Mouse (Mus musculus) layer of hippocampus, postnatal 10 days (tissue): ENCODE measurements around the gene Trim7. TPM values are rescaled to one million over a fixed set of nuclear protein-coding genes. Genes with fewer than 3 reads are reported as not detected.
A peak's percentile ranks its signal among the peaks of the same experiment; 100 is the strongest.
"Not testable (repeated sequence)": the region's sequence is repeated elsewhere in the genome, so short reads cannot be mapped to it uniquely, and the experiment has no call there.

Source experiments
- DNase-seq, 2 experiments: peaks; one replicate each; pipeline ENCODE4 v3.0.0; 2021; ENCODE audit warnings: low spot score in 2 of 2
- total RNA-seq, 2 experiments: library from RNA; stranded (reverse); gene quantifications; 2 replicates each; pipeline ENCODE4 v1.2.3; 2021

The Trim7 gene
- total RNA-seq, 2 experiments from 2014 or later, result 4.9 to 5.6 TPM

DNA sequence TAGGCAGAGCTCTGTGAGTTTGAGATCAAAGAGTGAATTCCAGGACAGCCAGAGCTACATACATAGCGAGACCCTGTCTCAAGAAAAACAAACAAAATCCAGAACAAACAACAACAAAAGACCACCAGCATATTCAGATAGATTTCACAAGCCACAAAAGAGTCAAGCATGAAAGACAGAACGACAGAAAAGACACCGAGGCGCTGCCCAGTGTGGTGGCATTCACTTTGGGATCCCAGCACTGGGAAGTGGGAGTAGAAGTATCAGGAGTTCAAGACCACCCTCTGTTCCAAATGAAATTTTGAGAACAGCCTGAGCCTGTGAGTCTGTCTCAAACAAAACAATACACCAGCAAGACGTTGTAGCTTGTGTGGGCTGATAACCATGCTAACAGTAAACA lies 20.9 kb downstream of the Trim7 start:
- no peak for DNase-seq

DNA sequence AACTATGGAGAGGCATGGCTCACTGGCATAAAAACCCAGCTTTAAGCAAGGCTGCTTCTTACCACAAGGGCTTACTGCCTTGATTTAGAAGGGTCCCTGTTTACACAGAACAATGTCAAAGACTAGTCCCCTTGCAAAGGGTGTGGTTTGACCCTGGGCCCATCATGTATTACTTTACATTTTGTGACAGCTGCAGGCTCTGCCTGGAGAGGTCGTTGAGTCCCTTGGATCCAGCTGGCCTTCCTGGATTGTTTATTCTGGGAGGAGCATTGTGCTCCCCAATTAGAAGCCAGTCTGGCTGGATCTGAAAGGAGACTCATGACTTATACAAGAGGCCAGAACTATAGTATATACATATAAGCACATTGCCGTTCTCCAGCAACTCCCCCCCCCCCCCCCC lies 24.3 kb downstream of the Trim7 start:
- no peak for DNase-seq

DNA sequence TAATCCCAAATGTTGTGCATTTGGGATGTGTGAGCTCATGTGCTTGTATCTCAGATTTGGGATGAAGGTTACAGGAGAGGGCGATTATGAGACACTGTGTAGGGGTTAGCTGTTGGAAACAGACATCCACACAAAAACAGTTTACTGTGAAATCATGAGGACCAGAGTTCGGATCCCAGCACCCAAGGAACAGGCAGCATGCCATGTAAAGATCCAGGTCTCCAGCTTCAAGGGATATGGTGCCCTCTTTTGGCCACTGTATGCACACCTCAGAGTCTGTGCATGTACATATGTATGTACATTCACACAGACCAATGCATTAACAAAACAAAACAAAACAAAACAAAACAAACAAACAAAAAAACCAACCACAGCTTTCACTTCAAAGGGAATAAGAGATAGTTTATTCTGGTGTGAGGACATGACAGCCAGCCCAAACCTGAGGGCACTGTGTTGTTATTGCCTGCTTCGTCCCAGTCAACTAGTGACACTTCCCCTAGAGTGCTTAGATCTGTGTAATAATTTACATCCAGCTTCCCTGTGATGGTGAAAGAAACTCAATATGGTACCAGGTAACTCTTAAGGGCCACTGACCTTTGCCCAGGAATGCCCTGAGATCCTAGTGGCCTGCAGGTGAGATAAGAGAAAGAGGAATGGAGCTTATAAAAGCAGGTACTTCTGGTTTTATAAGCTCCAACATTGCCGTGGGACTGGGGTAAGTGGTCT lies 25.5 kb downstream of the Trim7 start:
- DNase-seq, result no peak

DNA sequence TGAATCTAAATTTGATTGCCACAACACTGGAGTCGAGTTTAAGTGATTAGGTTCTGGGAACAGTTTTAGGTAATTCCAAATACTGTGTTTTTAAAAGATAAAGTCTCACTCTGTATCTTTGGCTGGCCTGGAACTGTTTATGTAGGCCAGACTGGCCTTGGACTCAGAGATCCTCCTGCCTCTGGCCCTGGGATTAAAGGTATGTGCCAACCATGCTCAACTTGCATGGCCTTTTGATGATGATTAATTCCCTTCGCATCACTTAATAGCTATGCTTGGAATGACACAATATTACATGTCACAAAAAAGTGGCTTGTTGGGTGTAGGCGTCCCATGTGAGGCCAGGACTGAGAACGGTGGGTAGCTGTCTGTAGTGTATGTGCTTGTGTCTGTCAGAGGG lies 26.2 kb downstream of the Trim7 start:
- DNase-seq, result no peak

DNA sequence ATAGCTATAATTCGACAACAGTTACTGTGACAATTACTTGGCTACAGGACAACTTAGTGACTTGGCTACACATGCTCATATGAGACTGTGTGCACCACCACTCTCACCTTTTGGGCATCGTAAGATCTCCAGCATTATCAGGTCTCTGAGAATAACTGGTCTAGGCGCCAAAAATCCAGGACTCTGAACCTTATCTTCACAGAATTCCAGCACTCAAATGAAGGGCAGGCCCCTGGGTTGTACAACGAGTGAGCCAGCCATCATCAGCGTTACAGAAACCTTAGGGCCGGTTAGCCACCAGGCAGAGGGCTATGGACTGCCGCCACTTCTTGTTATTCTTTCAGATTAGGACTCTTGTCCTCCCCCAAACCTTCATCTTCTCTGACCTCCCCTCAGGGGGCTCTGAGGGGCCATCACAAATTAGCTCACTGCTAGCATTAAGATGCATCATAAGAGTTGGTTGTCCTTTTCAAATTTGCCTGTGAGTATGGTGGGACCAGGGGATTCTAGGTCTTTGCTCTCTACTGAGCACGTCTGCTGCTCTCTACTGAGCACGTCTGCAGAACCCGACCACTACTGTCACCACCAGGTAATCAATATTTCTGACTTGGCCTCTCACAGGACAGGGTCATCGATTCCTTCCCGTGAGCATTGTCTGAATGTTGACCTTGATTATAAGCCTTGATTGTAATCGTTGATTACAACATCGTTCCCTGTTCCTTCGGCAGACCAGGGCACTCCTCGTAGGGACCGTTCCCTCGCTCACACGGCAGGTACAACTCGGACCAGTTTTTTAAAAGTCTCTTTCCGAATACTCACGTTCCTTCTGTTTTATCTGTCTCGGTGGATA lies 26.9 kb downstream of the Trim7 start:
- no peak for DNase-seq

DNA sequence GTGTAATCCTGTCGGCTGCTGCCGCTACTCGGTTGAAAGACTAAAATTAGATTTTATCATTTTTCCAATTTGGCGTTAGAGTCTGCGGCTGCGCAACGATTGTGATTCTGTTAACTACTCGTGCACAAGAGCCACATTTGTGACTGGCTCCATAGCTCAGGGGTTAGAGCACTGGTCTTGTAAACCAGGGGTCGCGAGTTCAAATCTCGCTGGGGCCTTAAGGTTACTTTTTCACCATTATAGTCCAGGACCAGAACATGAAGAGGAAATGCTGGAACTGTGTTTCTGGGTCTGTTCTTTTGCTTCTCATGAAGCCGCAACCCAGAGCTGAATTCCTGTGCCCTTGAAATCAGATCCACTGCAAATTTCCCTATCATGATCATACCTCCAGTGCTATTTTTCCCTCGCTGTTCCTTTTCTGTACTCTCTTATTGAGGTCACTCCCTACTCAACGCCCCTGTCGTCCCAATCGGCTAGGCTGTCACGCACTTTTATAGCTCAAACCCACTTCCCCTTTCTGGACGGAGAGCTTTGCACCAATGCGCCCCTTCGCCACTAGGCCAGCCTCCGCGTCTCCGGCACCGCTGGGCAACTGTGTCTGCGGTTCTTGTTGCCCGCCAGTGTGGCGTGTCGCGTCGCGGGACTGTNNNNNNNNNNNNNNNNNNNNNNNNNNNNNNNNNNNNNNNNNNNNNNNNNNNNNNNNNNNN lies 27.7 kb downstream of the Trim7 start:
- DNase-seq, result peak; percentile 90 to 93

DNA sequence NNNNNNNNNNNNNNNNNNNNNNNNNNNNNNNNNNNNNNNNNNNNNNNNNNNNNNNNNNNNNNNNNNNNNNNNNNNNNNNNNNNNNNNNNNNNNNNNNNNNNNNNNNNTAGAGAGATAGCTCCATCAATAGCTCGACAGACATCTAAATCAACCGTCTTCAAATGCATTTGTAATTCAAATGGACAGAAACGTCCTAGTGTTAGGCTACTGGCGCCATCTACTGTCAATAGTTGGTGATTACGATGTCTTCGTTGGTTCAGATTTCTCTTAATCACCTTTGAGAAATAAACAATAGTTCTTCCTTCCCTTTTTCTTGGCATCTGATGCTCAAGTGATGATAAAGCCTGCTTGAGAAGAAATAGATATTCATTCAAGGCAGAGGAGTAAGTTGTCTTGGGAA lies 33.1 kb downstream of the Trim7 start:
- peak; percentile 52 to 66 for DNase-seq

DNA sequence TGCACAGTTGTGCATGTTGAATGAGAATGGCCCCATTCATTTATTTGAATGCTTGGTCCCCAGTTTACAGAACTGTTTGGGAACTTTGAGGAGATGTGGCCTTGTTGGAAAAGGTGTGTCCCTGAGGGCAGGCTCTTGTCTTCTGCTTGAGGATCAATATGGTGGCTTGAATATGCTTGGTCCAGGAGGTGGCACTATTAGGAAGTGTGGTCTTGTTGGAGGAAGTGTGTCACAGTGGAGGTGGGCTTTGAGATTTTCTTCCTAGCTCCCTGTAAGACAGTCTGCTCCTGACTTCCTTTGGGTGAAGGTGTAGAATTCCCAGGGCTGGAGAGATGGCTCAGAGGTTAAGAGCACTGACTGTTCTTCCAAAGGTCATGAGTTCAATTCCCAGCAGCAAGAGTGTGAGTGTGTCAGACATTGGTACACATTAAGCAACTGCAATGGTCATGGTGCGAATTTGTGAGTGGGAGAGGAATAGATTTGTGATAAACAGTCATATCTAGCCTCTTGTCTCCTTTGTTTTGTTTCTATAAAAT lies 36.9 kb downstream of the Trim7 start:
- no peak for DNase-seq

DNA sequence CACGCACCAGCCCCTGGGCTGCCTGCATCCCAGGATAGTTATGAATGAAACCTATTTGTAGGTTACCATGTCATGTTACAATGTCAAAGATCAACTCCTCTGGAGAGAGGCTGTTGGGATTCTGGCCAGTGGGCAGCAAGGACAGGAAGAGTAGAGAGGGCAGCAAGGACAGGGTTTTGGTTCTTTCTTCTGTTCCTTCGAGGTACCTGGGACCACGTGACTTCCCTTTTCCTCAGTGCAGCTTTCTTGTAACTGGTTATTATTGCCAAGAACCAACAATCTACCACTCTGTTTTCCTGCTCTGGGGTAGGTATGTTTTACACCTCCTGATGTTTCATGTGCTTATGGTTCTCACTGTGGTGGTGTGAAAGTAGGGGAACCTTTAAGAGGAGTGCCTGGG lies 37.9 kb downstream of the Trim7 start:
- no peak for DNase-seq

DNA sequence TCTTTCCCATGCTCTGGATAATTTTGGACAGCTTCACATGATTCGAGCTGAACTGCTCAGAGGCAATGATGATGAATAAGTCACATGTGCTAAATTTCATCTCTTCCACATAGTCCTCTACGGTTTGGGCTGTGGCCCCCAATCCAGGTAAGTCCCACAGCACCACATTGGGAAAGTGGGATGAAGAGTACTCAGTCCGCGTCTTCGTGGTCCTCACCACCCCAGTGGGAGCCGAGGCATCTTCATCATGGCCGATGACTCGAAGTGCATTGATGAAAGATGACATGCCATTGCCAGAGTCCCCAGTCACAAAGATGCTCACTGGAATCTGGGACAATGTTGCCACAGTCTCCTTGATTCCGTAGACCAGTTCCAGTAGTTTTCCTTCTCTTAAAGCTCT lies 40.5 kb downstream of the Trim7 start:
- no peak for DNase-seq

DNA sequence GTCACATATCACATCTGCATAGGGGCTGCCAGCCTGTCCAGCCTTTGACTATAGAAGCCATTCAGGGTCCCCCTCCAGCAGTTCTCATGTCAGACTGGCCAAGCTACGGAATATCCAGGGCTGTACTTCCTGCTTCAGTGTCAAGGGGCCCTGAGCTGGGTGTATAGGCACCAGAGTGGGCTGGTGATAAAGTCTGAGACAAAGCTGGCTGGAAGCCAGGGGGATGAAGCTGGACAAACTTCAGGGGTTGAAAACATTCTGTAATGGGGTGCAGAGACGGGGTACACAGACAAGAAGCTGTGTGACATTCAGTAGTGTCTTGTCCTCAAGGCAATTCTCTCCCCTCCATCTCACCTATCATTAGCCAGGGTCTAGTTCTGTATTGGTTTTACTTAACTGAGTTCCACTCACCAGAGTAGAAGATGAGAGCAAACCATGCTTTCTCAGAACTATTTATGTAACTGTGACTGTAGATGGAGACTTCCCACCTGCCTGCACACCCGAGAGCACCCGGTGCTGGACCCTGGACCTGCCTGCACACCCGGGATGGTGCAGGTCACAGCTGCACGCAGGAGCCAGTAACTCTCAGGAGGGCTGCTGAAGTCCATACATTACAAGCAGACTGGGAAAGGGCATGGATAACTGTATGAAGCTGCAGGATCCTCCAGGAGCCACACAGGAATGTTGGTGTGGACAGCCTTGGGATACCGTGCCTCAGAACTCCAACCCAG lies 43.6 kb downstream of the Trim7 start:
- peak in 1 of 2 experiments; percentile 13 for DNase-seq

DNA sequence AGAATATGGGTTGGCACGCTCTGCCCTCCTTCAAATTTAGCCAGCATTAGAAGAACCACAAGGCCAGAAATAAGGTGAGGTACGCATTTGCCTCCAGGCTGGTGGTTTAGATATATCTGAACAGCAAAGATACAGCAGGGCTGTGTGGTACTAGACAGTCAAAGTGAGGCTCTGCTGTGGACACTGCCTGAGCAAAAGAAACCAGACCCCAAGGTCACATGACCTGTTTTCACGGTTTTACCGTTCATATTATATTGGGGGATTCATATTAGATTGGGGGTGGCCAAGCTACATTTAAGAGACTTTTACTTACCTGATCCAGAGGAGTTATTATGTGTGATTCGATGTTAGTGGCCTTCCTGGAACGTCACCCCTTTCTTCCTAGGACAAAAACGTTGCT lies 44.8 kb downstream of the Trim7 start:
- DNase-seq, result no peak

DNA sequence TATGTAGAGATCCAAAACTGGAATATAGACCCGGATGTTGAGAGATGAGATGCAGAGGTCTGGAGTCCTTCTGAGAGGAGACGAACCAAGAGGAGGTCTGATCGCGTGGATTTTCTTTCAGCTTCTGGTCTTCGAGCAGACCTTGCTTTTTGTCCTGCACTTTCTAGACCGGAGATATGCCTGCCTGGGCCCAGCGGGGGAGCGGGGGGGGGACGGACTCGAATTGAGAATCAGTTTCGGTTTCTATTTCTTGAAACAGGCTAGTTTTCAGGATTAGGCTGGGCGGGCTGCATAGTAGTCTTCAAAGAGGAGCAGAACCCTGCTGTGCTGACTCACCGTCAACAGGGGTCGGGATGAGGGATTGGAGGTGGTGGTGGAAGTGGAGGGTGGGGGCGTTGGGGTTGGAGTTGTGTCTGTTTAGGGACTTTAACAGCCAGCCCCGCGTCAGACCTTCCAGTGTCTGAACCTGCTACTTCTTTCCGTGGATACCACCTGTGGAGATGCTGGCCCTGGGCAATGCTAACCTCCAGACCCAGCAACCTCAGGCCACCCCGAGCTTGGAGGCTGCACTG lies 45.3 kb downstream of the Trim7 start, which contains the start of gene Irgm1:
Irgm1 (minus strand) TSS at position 483 of the 572 bp plus-strand sequence.
- DNase-seq, result peak; percentile 44 to 51

DNA sequence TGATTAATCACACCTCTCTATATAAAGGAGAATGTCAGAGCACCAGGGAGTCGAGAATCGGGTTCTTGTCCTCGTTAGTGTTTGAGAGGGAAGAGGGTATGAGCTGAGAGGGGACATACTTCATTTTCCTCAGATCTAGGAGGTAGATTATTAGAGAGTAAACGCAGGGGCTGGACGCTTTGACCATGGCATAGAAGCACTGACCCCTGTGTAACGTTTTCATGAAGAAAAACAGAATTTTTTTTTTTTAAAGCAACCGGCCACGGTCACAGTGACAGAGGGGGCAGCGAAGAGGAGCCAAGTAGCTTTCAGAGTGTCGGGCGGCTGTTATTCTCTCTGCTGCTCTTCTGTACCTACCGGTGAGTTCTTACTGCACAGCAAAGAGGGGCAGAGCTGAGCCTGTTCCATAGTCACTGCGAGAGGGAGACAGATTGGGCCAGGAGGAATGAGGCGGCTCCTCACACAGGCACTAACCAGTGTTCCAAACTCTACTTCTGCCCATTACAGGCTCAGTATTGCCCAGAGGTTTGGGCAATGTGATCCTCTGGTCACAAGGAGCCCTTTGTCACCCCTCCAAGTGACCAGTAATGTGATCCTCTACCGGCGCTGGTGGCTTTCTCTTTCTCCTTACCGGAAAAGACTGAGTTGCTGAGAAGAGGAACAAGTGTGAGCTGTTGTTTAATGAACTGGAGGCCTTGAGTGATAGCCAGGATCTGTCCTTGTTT lies 46.0 kb downstream of the Trim7 start:
- DNase-seq, result peak; percentile 29 to 31

DNA sequence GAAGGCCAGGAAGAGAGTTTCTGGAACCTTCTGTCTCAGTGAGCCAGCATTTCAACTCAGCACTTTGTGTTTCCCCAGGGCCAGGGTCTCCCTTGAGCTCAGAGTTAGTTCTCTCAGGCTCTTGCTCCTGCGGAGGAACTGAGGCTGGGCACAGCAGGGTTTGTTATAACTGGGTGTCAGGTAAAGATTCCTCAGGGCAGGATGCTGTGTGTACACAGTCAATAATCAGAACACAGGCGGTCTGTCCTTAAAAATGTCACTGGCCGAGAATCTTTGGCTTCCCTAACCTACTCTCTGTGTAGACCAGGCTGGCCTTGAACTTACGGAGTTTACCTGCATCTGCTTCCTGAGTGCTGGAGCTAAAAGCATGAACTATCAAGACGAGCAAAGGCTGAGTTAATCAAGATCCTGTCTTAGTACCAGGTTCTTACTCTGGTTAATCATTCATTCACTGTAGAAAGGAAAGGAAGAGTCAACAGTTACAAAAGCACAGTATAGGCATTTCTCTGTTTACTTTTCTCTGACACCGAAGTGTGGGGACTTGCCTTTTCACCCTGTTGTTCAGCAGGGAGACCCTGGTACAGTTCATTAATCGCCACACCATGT lies 46.9 kb downstream of the Trim7 start:
- peak in 1 of 2 experiments; percentile 14 for DNase-seq

DNA sequence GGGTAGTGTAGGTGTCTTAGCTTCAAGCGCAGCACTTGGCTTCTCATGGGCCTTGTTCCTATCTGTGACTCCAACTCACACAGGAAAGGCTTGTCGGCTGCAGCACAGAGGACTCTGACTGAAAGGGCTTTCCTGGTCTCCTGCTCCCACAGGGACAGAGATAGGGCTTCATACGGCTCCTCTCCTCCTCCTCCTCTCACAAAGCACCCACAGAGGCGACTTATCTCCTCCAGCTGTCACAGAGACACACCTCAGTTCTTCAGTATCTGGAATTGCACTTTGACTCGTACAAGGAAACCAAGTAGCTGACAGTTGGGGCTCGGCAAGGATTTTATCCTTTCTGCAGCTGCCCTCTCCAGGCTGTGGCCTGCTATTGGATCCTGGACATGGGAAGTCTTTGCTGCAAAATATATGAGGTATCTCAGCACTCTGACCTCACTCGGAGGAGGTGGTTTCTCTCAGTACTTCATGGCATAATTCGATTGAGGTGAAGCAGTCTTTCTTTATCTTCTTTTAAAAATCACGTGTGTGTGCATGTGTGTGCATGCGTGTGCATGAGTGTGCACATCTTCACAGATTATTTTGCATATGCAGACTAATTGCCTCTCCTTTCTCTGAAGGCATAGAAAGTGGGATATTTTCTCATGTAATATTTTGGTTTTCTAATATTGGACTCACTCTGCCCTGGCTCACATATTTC lies 47.8 kb downstream of the Trim7 start:
- DNase-seq, result no peak

DNA sequence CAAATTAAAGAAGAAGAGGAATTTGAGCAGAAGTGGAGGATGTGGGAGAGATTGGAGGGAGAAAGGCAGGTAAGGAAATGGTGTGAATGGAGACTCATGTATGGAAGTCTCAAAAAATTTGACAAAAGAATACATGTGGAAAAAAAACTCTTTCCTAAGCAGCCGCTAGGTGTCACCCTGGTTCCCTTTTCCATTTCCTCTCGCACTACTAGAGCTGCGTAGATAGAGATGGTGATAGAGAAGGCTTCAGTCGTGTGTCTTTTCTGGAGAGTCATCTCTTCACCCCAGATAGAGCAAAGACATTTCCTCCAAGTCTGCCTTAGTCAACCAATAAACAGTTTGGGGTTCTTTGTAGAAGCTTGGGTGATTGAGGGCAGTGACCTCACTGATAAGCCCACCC lies 48.5 kb downstream of the Trim7 start:
- DNase-seq, result peak; percentile 71 to 72

DNA sequence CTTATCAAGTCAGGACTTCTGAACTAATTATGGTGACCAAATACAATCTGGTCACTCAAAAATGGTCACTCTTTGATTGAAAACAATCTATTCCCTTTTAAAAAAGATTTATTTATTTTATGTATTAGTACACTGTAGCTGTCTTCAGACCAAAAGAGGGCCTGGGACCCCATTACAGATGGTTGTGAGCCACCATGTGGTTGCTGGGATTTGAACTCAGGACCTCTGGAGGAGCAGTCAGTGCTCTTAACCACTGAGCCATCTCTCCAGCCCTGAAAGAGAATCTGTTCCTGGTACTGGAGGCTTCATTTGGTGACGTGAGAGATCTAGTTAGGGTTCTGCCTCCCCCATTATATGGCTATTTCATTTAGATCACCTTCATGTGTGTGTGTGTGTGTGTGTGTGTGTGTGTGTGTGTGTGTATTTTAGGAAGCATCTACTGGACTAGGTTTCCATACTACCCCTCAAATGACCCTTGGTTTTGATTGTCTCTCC lies 49.5 kb downstream of the Trim7 start:
- DNase-seq, result not testable (repeated sequence)

DNA sequence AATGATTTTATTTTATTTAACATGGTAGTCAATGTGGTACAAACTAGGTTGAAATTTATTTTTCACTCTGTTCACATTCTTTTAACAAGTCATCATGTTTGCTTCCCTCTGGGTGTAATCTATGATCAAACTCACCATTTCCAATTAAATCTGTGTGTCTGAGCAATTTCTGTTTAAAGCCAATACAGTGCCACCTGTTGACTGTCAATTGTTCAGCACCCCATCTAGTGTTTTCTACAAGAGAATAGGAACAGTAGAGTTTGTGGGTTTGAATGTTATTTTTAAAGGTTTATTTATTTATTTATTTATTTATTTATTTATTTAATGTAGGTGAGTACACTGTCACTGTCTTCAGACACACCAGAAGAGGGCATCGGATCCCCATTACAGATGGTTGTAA lies 50.7 kb downstream of the Trim7 start:
- no peak for DNase-seq
